Mouse (Mus musculus) testis, adult 2 months (tissue): ENCODE data around the gene Rbm24.

ENCODE experiments used
- CTCF ChIP-seq: fragments of 200-500 bp; IDR thresholded peaks from 2 replicates; pipeline ENCODE4 v1.5.1; 2012; ENCODE audit warnings: low read depth, mild to moderate bottlenecking, inconsistent platforms, low read length, moderate library complexity; ENCODE audit not compliant: control insufficient read depth, insufficient read depth, insufficient replicate concordance
- POLR2A ChIP-seq: fragments of 200-500 bp; IDR thresholded peaks from 2 replicates; pipeline ENCODE4 v1.6.1; 2012; ENCODE audit warnings: low read depth, mild to moderate bottlenecking, inconsistent platforms, low read length, moderate library complexity; ENCODE audit not compliant: control insufficient read depth

DNA sequence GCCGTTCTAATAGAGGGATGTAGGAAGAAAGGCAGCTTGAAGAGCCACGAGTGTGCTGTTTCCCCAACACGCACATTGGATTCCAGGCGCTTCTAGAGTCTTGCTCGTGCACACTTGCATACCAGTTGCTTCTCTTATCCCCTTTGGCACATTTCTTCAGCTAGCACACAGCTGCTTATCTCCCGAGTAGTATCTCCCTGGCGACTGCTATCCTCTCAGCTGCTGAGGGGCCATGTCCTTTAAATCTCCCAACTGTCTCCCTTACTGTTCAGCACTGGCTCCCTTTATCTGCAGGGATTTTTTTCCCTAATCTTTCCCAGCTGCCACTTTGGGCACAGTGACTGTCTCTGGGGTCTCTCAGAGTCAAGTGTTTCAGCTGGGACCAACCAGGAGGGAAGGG, 25.8 kb downstream of the Rbm24 start:
- no peak for TF ChIP-seq POLR2A
- no peak for TF ChIP-seq CTCF
